Mouse (Mus musculus): Measurements from ENCODE around the gene Eid2b. TPM values are rescaled to one million over a fixed set of nuclear protein-coding genes. Genes with fewer than 3 reads are reported as not detected.

Gene Eid2b
- polyA plus RNA-seq, 1 experiment from 2014 or later, result 6.3 TPM

- Histone ChIP-seq H3K27me3 (ENCODE audit: control insufficient read depth, insufficient read depth, low read length) (no peaks in the 10 kb centered on the region), H3K9ac (ENCODE audit: low read depth, low read length) (0 out of 2 replicates have a peak overlapping the region, but pooled peaks have one; percentile 22), H3K9me3 (replicated peaks; ENCODE audit: control insufficient read depth, low read length) (no peaks in the 10 kb centered on the region), H3K36me3 (ENCODE audit: control insufficient read depth, insufficient read depth, low read length) (peaks cover 44% of the 10 kb centered on the region), H3K4me1 (ENCODE audit: control insufficient read depth, insufficient read depth, low read length) (peaks cover 7% of the 10 kb centered on the region), H3K27ac (ENCODE audit: low read depth, low read length) (no peak overlapping the region), H3K4me2 (no peak overlapping the region), H3K4me3 (ENCODE audit: low read depth, low read length) (no peak overlapping the region)
- ATAC-seq (replicated peaks; ENCODE audit: insufficient number of reproducible peaks, low FRiP score, low TSS enrichment), result no peak
- WGBS (ENCODE audit: insufficient replicate concordance), result 61% methylated on average over 9 of the region's 9 CpGs
These were observed 32.2 kb downstream of the Eid2b start for GRCm38 (mm10) chr7:28309737-28310136.

- H3K4me1 ChIP-seq (ENCODE audit: control insufficient read depth, insufficient read depth, low read length), result peaks cover 7% of the 10 kb centered on the region
- H3K27me3 ChIP-seq (ENCODE audit: control insufficient read depth, insufficient read depth, low read length), result no peaks in the 10 kb centered on the region
- WGBS (ENCODE audit: insufficient replicate concordance), result 8% methylated on average over 35 of the region's 35 CpGs
These were observed 33.8 kb downstream of the Eid2b start for GRCm38 (mm10) chr7:28311151-28311925.

GRCm38 (mm10) chr7:28311926-28312543 lies 34.5 kb downstream of the Eid2b start, which contains the start of gene Timm50:
TSS of gene Timm50 (minus strand) at chr7:28312072.
- Histone ChIP-seq H3K4me1 (ENCODE audit: control insufficient read depth, insufficient read depth, low read length) (peaks cover 7% of the 10 kb centered on the region), H3K9ac (ENCODE audit: low read depth, low read length) (peak within 1 kb of the TSS; percentile 92), H3K27me3 (ENCODE audit: control insufficient read depth, insufficient read depth, low read length) (no peaks in the 10 kb centered on the region), H3K4me2 (peak within 1 kb of the TSS; percentile 90), H3K9me3 (replicated peaks; ENCODE audit: control insufficient read depth, low read length) (no peaks in the 10 kb centered on the region), H3K4me3 (ENCODE audit: low read depth, low read length) (peak within 1 kb of the TSS; percentile 95), H3K36me3 (ENCODE audit: control insufficient read depth, insufficient read depth, low read length) (peaks cover 45% of the 10 kb centered on the region), H3K27ac (ENCODE audit: low read depth, low read length) (peak within 1 kb of the TSS; percentile 76)
- under 1% methylated on average over 42 of the region's 45 CpGs for WGBS (ENCODE audit: insufficient replicate concordance)
- peak; percentile 93 for ATAC-seq (replicated peaks; ENCODE audit: insufficient number of reproducible peaks, low FRiP score, low TSS enrichment)

More at GRCm38 (mm10) chr7:28311151-28311925, 33.8 kb downstream of the Eid2b start:
- H3K27ac ChIP-seq (ENCODE audit: low read depth, low read length), result peak overlapping the region; percentile 76
- H3K4me3 ChIP-seq (ENCODE audit: low read depth, low read length), result peak overlapping the region; percentile 95
- H3K9ac ChIP-seq (ENCODE audit: low read depth, low read length), result peak overlapping the region; percentile 92
- peak overlapping the region; percentile 90 for H3K4me2 ChIP-seq
- no peaks in the 10 kb centered on the region for H3K9me3 ChIP-seq (replicated peaks; ENCODE audit: control insufficient read depth, low read length)
- peaks cover 45% of the 10 kb centered on the region for H3K36me3 ChIP-seq (ENCODE audit: control insufficient read depth, insufficient read depth, low read length)
- ATAC-seq (replicated peaks; ENCODE audit: insufficient number of reproducible peaks, low FRiP score, low TSS enrichment), result peak; percentile 22; the same call in 1 of the 2 replicates

- no peak for ATAC-seq (replicated peaks; ENCODE audit: insufficient number of reproducible peaks, low FRiP score, low TSS enrichment)
- Histone ChIP-seq H3K4me1 (ENCODE audit: control insufficient read depth, insufficient read depth, low read length) (no peaks in the 10 kb centered on the region), H3K36me3 (ENCODE audit: control insufficient read depth, insufficient read depth, low read length) (peaks cover 70% of the 10 kb centered on the region), H3K9ac (ENCODE audit: low read depth, low read length) (no peak overlapping the region), H3K27ac (ENCODE audit: low read depth, low read length) (no peak overlapping the region), H3K4me2 (no peak overlapping the region), H3K4me3 (ENCODE audit: low read depth, low read length) (no peak overlapping the region), H3K9me3 (replicated peaks; ENCODE audit: control insufficient read depth, low read length) (no peaks in the 10 kb centered on the region), H3K27me3 (ENCODE audit: control insufficient read depth, insufficient read depth, low read length) (no peaks in the 10 kb centered on the region)
- 77% methylated on average over 3 of the region's 3 CpGs for WGBS (ENCODE audit: insufficient replicate concordance)
These were observed 40.5 kb downstream of the Eid2b start for GRCm38 (mm10) chr7:28318036-28318435.

- no peak overlapping the region for H3K4me2 ChIP-seq
- H3K4me1 ChIP-seq (ENCODE audit: control insufficient read depth, insufficient read depth, low read length), result no peaks in the 10 kb centered on the region
- 89% methylated on average over 17 of the region's 17 CpGs for WGBS (ENCODE audit: insufficient replicate concordance)
- H3K27me3 ChIP-seq (ENCODE audit: control insufficient read depth, insufficient read depth, low read length), result no peaks in the 10 kb centered on the region
- ATAC-seq (replicated peaks; ENCODE audit: insufficient number of reproducible peaks, low FRiP score, low TSS enrichment), result no peak
- H3K36me3 ChIP-seq (ENCODE audit: control insufficient read depth, insufficient read depth, low read length), result peaks cover 77% of the 10 kb centered on the region
- no peak overlapping the region for H3K27ac ChIP-seq (ENCODE audit: low read depth, low read length)
- H3K9ac ChIP-seq (ENCODE audit: low read depth, low read length), result no peak overlapping the region
- H3K9me3 ChIP-seq (replicated peaks; ENCODE audit: control insufficient read depth, low read length), result no peaks in the 10 kb centered on the region
- no peak overlapping the region for H3K4me3 ChIP-seq (ENCODE audit: low read depth, low read length)
These were observed 41.2 kb downstream of the Eid2b start for GRCm38 (mm10) chr7:28318714-28319113.

- Histone ChIP-seq H3K36me3 (ENCODE audit: control insufficient read depth, insufficient read depth, low read length) (peaks cover 64% of the 10 kb centered on the region), H3K27ac (ENCODE audit: low read depth, low read length) (no peak overlapping the region), H3K9me3 (replicated peaks; ENCODE audit: control insufficient read depth, low read length) (no peaks in the 10 kb centered on the region), H3K4me3 (ENCODE audit: low read depth, low read length) (no peak overlapping the region), H3K9ac (ENCODE audit: low read depth, low read length) (no peak overlapping the region), H3K4me2 (no peak overlapping the region), H3K4me1 (ENCODE audit: control insufficient read depth, insufficient read depth, low read length) (no peaks in the 10 kb centered on the region), H3K27me3 (ENCODE audit: control insufficient read depth, insufficient read depth, low read length) (no peaks in the 10 kb centered on the region)
- ATAC-seq (replicated peaks; ENCODE audit: insufficient number of reproducible peaks, low FRiP score, low TSS enrichment), result no peak
- 90% methylated on average over 15 of the region's 15 CpGs for WGBS (ENCODE audit: insufficient replicate concordance)
These were observed 44.6 kb downstream of the Eid2b start for GRCm38 (mm10) chr7:28321974-28322720.

GRCm38 (mm10) chr7:28325293-28325692 lies 47.8 kb downstream of the Eid2b start:
- H3K27me3 ChIP-seq (ENCODE audit: control insufficient read depth, insufficient read depth, low read length), result no peaks in the 10 kb centered on the region
- peaks cover 65% of the 10 kb centered on the region for H3K36me3 ChIP-seq (ENCODE audit: control insufficient read depth, insufficient read depth, low read length)
- H3K9me3 ChIP-seq (replicated peaks; ENCODE audit: control insufficient read depth, low read length), result no peaks in the 10 kb centered on the region
- H3K4me3 ChIP-seq (ENCODE audit: low read depth, low read length), result no peak overlapping the region
- no peak overlapping the region for H3K9ac ChIP-seq (ENCODE audit: low read depth, low read length)
- H3K4me2 ChIP-seq, result no peak overlapping the region
- no peak overlapping the region for H3K27ac ChIP-seq (ENCODE audit: low read depth, low read length)
- ATAC-seq (replicated peaks; ENCODE audit: insufficient number of reproducible peaks, low FRiP score, low TSS enrichment), result no peak
- no peaks in the 10 kb centered on the region for H3K4me1 ChIP-seq (ENCODE audit: control insufficient read depth, insufficient read depth, low read length)
- 94% methylated on average over 8 of the region's 8 CpGs for WGBS (ENCODE audit: insufficient replicate concordance)

- no peak for ATAC-seq (replicated peaks; ENCODE audit: insufficient number of reproducible peaks, low FRiP score, low TSS enrichment)
- WGBS (ENCODE audit: insufficient replicate concordance), result 73% methylated on average over 4 of the region's 4 CpGs
- Histone ChIP-seq H3K27me3 (ENCODE audit: control insufficient read depth, insufficient read depth, low read length) (no peaks in the 10 kb centered on the region), H3K4me2 (no peak overlapping the region), H3K36me3 (ENCODE audit: control insufficient read depth, insufficient read depth, low read length) (peaks cover 60% of the 10 kb centered on the region), H3K4me3 (ENCODE audit: low read depth, low read length) (no peak overlapping the region), H3K9me3 (replicated peaks; ENCODE audit: control insufficient read depth, low read length) (no peaks in the 10 kb centered on the region), H3K27ac (ENCODE audit: low read depth, low read length) (no peak overlapping the region), H3K9ac (ENCODE audit: low read depth, low read length) (no peak overlapping the region), H3K4me1 (ENCODE audit: control insufficient read depth, insufficient read depth, low read length) (no peaks in the 10 kb centered on the region)
These were observed 48.9 kb downstream of the Eid2b start for GRCm38 (mm10) chr7:28326457-28326856.

Measured in heart, embryonic 11.5 days (tissue).